Comparison of ENCODE assay signal across 18 mouse cellular contexts in the genomic region with DNA sequence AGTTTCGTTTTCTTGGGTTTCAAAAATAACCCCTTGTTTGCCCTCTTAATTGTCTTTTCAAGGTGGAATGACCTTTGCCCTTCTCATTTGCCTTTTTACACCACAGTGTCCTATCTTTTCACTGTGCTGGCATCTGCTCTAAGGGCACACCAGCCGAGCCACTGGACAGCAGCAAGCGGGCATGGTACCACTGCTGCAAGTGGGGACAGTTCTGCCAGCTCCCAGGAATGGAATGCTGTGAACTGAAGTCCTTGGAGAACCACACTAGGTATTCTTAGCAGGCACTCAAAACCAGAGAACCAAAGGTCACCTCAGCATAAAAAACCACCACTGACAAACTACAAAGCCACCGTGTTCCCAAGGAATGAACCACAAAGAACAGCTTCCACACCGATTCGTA. TPM values are rescaled to one million over a fixed set of nuclear protein-coding genes. Genes with fewer than 3 reads are reported as not detected.
DNase-seq lines count a peak whose midpoint lies in the region; ATAC-seq and TF ChIP-seq lines count a peak whose summit lies in the region.
"Had no signal": no experiment of that assay in that cellular context is flagged by ENCODE, and none has a peak within 500 bp of the region (broad histone marks: within the 10 kb centered on the region; RNA-seq: fewer than 3 reads in every experiment).

No protein-coding gene starts in this region.

- H3K4me3 ChIP-seq in heart, embryonic 13.5 days, result no peak overlapping the region
- H3K4me3 ChIP-seq in lung, embryonic 16.5 days (ENCODE audit: low read length), result no peak overlapping the region
- H3K4me3 ChIP-seq in lung, adult 2 months (replicated peaks; ENCODE audit: extremely low read depth, low read depth, low read length), result no peak overlapping the region
- no peak overlapping the region for H3K4me3 ChIP-seq in kidney, embryonic 15.5 days (replicated peaks)
- H3K4me3 ChIP-seq in midbrain, embryonic 14.5 days (replicated peaks; ENCODE audit: low read depth, low read length), result no peak overlapping the region
- H3K4me3 ChIP-seq: left cerebral cortex, adult 2 months; limb, embryonic 12.5 days; midbrain, embryonic 15.5 days had no signal

- WGBS in heart, embryonic 13.5 days, result 59% methylated on average over 6 of the region's 6 CpGs
- WGBS in lung, embryonic 16.5 days, result 57% methylated on average over 6 of the region's 6 CpGs
- WGBS in lung, adult 2 months, result 64% methylated on average over 6 of the region's 6 CpGs
- WGBS in kidney, embryonic 15.5 days, result 61% methylated on average over 6 of the region's 6 CpGs
- 72% methylated on average over 6 of the region's 6 CpGs for WGBS in midbrain, embryonic 14.5 days

- no peak overlapping the region for H3K9ac ChIP-seq in heart, embryonic 13.5 days
- no peak overlapping the region for H3K9ac ChIP-seq in lung, embryonic 16.5 days (ENCODE audit: low read length)
- H3K9ac ChIP-seq in kidney, embryonic 15.5 days, result no peak overlapping the region
- no peak overlapping the region for H3K9ac ChIP-seq in midbrain, embryonic 14.5 days (replicated peaks; ENCODE audit: low read length)
- H3K9ac ChIP-seq: limb, embryonic 12.5 days; midbrain, embryonic 15.5 days had no signal

- no peaks in the 10 kb centered on the region for H3K27me3 ChIP-seq in heart, embryonic 13.5 days (replicated peaks)
- no peaks in the 10 kb centered on the region for H3K27me3 ChIP-seq in lung, embryonic 16.5 days (ENCODE audit: control insufficient read depth, insufficient read depth, low read depth, low read length)
- no peaks in the 10 kb centered on the region for H3K27me3 ChIP-seq in kidney, embryonic 15.5 days
- no peaks in the 10 kb centered on the region for H3K27me3 ChIP-seq in midbrain, embryonic 14.5 days (ENCODE audit: control insufficient read depth, insufficient read depth, low read length)
- H3K27me3 ChIP-seq: limb, embryonic 12.5 days; midbrain, embryonic 15.5 days had no signal

- H3K27ac ChIP-seq in heart, embryonic 13.5 days (replicated peaks), result no peak overlapping the region
- no peak overlapping the region for H3K27ac ChIP-seq in lung, embryonic 16.5 days (ENCODE audit: low read length)
- H3K27ac ChIP-seq in kidney, embryonic 15.5 days, result peak overlapping the region; percentile 64; the same call in 1 of the 2 replicates
- H3K27ac ChIP-seq in midbrain, embryonic 14.5 days (replicated peaks; ENCODE audit: low read depth, low read length), result no peak overlapping the region
- H3K27ac ChIP-seq: left cerebral cortex, adult 2 months; midbrain, embryonic 15.5 days had no signal

- TF ChIP-seq POLR2A in lung, adult 2 months (IDR thresholded peaks at IDR 0.05; ENCODE audit: borderline replicate concordance, extremely low read depth, low read depth, low read length), result no peak

- ATAC-seq in heart, embryonic 13.5 days (ENCODE audit: extremely low read depth, insufficient number of reproducible peaks, low FRiP score, low TSS enrichment), result no peak
- 0 out of 2 replicates have a peak, but pooled peaks have one; percentile 45 for ATAC-seq in lung, embryonic 16.5 days (ENCODE audit: low read depth)
- ATAC-seq in kidney, embryonic 15.5 days (replicated peaks; ENCODE audit: low FRiP score), result no peak
- no peak for ATAC-seq in midbrain, embryonic 14.5 days (ENCODE audit: low FRiP score, low TSS enrichment)
- ATAC-seq: activated CD4-positive, CD25-positive, alpha-beta regulatory T cell, adult 4 months; CD4-positive, CD25-positive, alpha-beta regulatory T cell, adult 4 months; midbrain, embryonic 15.5 days had no signal

- peaks cover 9% of the 10 kb centered on the region; the same call in 1 of the 2 replicates for H3K36me3 ChIP-seq in heart, embryonic 13.5 days
- H3K36me3 ChIP-seq in lung, embryonic 16.5 days (ENCODE audit: control insufficient read depth, insufficient read depth, low read length), result no peaks in the 10 kb centered on the region
- peaks cover 17% of the 10 kb centered on the region; the same call in 1 of the 2 replicates for H3K36me3 ChIP-seq in kidney, embryonic 15.5 days
- H3K36me3 ChIP-seq in midbrain, embryonic 14.5 days (ENCODE audit: control insufficient read depth, insufficient read depth, low read length), result peaks cover 37% of the 10 kb centered on the region

- H3K9me3 ChIP-seq in heart, embryonic 13.5 days, result no peaks in the 10 kb centered on the region
- no peaks in the 10 kb centered on the region for H3K9me3 ChIP-seq in lung, embryonic 16.5 days (ENCODE audit: control insufficient read depth, low read length)
- H3K9me3 ChIP-seq in kidney, embryonic 15.5 days (replicated peaks), result no peaks in the 10 kb centered on the region
- no peaks in the 10 kb centered on the region for H3K9me3 ChIP-seq in midbrain, embryonic 14.5 days (ENCODE audit: control insufficient read depth, low read length)
- H3K9me3 ChIP-seq: limb, embryonic 12.5 days; midbrain, embryonic 15.5 days had no signal

- TF ChIP-seq CTCF in lung, adult 2 months (IDR thresholded peaks at IDR 0.05; ENCODE audit: insufficient read depth, low read length), result no peak

- no peak for DNase-seq in heart, adult 8-10 months (ENCODE audit: low spot score)
- DNase-seq in lung, adult 2 months, result no peak
- DNase-seq in yolk sac, embryonic 10.5 days (ENCODE audit: low spot score), result peak; percentile 54
- DNase-seq in layer of hippocampus, postnatal 36 days, result no peak
- no peak for DNase-seq in midbrain, embryonic 14.5 days
- DNase-seq: cerebellum, adult 9-11 months; gastrocnemius, postnatal 25 days; right cerebral cortex, postnatal 4 days had no signal

- peak overlapping the region; percentile 39 for H3K4me2 ChIP-seq in heart, embryonic 13.5 days
- no peak overlapping the region for H3K4me2 ChIP-seq in lung, embryonic 16.5 days (ENCODE audit: low read depth, low read length)
- no peak overlapping the region; the same call in 1 of the 2 replicates for H3K4me2 ChIP-seq in kidney, embryonic 15.5 days
- H3K4me2 ChIP-seq in midbrain, embryonic 14.5 days (ENCODE audit: low read length), result no peak overlapping the region
- H3K4me2 ChIP-seq: limb, embryonic 12.5 days; midbrain, embryonic 15.5 days had no signal

- peaks cover 20% of the 10 kb centered on the region for H3K4me1 ChIP-seq in heart, embryonic 13.5 days
- peaks cover 8% of the 10 kb centered on the region for H3K4me1 ChIP-seq in lung, embryonic 16.5 days (replicated peaks; ENCODE audit: control insufficient read depth, insufficient read depth, low read length)
- 0 out of 2 replicates have a peak, but pooled peaks cover 5% of the 10 kb centered on the region for H3K4me1 ChIP-seq in lung, adult 2 months (ENCODE audit: control insufficient read depth, insufficient read depth, low read length)
- peaks cover 50% of the 10 kb centered on the region for H3K4me1 ChIP-seq in kidney, embryonic 15.5 days
- H3K4me1 ChIP-seq in midbrain, embryonic 14.5 days (ENCODE audit: control insufficient read depth, insufficient read depth, low read length), result no peaks in the 10 kb centered on the region
- H3K4me1 ChIP-seq: midbrain, embryonic 15.5 days had no signal

RNA-seq across cellular contexts. Expression of gene Atp6v0a4, which starts 1.6 kb away (rescaled TPM):
- polyA plus RNA-seq in heart, embryonic 13.5 days (2015; fragmentation: Nextera tagmentation; extraction: Ambion mirVana), result 0.45 and 0.47 TPM in 2 replicates
- 1 to 10 TPM; 2.0 to 3.9 (median 2.2) TPM for total RNA-seq in heart, adult 8-10 months (2022)
- polyA plus RNA-seq in lung, embryonic 16.5 days (2015; fragmentation: Nextera tagmentation; extraction: Ambion mirVana), result 10.5 and 15.8 TPM in 2 replicates
- polyA plus RNA-seq in lung, adult 2 months (2012; rRNA removed), result 6.2 and 12.1 TPM in 2 replicates
- polyA plus RNA-seq in kidney, embryonic 15.5 days (2015; fragmentation: Nextera tagmentation; extraction: Ambion mirVana), result 12.0 and 12.6 TPM in 2 replicates
- total RNA-seq in layer of hippocampus, postnatal 36 days (2021), result 1 to 10 TPM; 1.3 to 1.6 TPM
- 0.32 TPM in 1 of 2 replicates, not detected in the other for polyA plus RNA-seq in midbrain, embryonic 14.5 days (2014; fragmentation: Nextera tagmentation; extraction: Ambion mirVana)
- polyA plus RNA-seq: activated CD4-positive, CD25-positive, alpha-beta regulatory T cell, adult 4 months; CD4-positive, CD25-positive, alpha-beta regulatory T cell, adult 4 months; hindbrain, embryonic 11.5 days; limb, embryonic 12.5 days had no signal

RNA-seq across cellular contexts. Expression of gene Tmem213, which starts 13.7 kb away (rescaled TPM):
- polyA plus RNA-seq in heart, embryonic 13.5 days (2015; fragmentation: Nextera tagmentation; extraction: Ambion mirVana), result not detected in 2 replicates
- total RNA-seq in heart, adult 8-10 months (2022), result not detected
- 133 and 163 TPM in 2 replicates for polyA plus RNA-seq in lung, embryonic 16.5 days (2015; fragmentation: Nextera tagmentation; extraction: Ambion mirVana)
- 2.6 and 3.0 TPM in 2 replicates for polyA plus RNA-seq in lung, adult 2 months (2012; rRNA removed)
- polyA plus RNA-seq in kidney, embryonic 15.5 days (2015; fragmentation: Nextera tagmentation; extraction: Ambion mirVana), result 37.4 and 43.5 TPM in 2 replicates
- not detected for total RNA-seq in layer of hippocampus, postnatal 36 days (2021)
- not detected in 2 replicates for polyA plus RNA-seq in midbrain, embryonic 14.5 days (2014; fragmentation: Nextera tagmentation; extraction: Ambion mirVana)
- total RNA-seq: gastrocnemius, postnatal 25 days; left cerebral cortex, adult 2 months had no signal
- polyA plus RNA-seq: activated CD4-positive, CD25-positive, alpha-beta regulatory T cell, adult 4 months; CD4-positive, CD25-positive, alpha-beta regulatory T cell, adult 4 months; hindbrain, embryonic 11.5 days; large intestine, adult 2 months; midbrain, embryonic 15.5 days had no signal
